Mouse (Mus musculus) limb, embryonic 12.5 days (tissue): ENCODE measurements at regions not wholly inside any gene's neighbourhood (a gene's known extent, or its start where the extent isn't known, plus 50 kb on each side); places are given as distances from the start of the nearest gene placed in this dataset.
"Not testable (repeated sequence)": the region's sequence is repeated elsewhere in the genome, so short reads cannot be mapped to it uniquely, and the experiment has no call there.

Experiments used
- ATAC-seq: fragments of 200-750 bp; cut with Nextera tagmentation; 2 replicates; pipeline ENCODE4 v1.8.0; 2017; ENCODE audit warnings: low read depth, moderate TSS enrichment; ENCODE audit not compliant: insufficient number of reproducible peaks, insufficient read depth, low FRiP score, low TSS enrichment
- H3K27ac ChIP-seq: fragments of 300-500 bp; sonication (generic); 2 replicates; pipeline ENCODE4 v1.5.1; 2016; ENCODE audit warnings: mild to moderate bottlenecking, moderate library complexity
- H3K27me3 ChIP-seq: fragments of 300-500 bp; sonication (generic); 2 replicates; pipeline ENCODE4 v1.6.1; 2016; ENCODE audit warnings: mild to moderate bottlenecking, moderate library complexity
- H3K36me3 ChIP-seq: fragments of 300-500 bp; sonication (generic); 2 replicates; pipeline ENCODE4 v1.6.1; 2016; ENCODE audit warnings: mild to moderate bottlenecking, moderate library complexity
- H3K4me1 ChIP-seq: fragments of 300-500 bp; sonication (generic); replicated peaks from 2 replicates; pipeline ENCODE4 v1.6.1; 2016
- H3K4me2 ChIP-seq: fragments of 300-500 bp; sonication (generic); 2 replicates; pipeline ENCODE4 v1.6.1; 2016; ENCODE audit warnings: mild to moderate bottlenecking, moderate library complexity
- H3K4me3 ChIP-seq: fragments of 300-500 bp; sonication (generic); replicated peaks from 2 replicates; pipeline ENCODE4 v1.5.1; 2016; ENCODE audit warnings: mild to moderate bottlenecking
- H3K9ac ChIP-seq: fragments of 300-500 bp; sonication (generic); replicated peaks from 2 replicates; pipeline ENCODE4 v1.6.1; 2016; ENCODE audit warnings: mild to moderate bottlenecking, moderate library complexity
- H3K9me3 ChIP-seq: fragments of 300-500 bp; sonication (generic); 2 replicates; pipeline ENCODE4 v1.6.1; 2016; ENCODE audit warnings: mild to moderate bottlenecking, moderate library complexity
- WGBS: fragments of 180-500 bp; shearing (Covaris S2); methylation state at CpG from one replicate; pipeline ENCODE4 v1.1.7; 2016; 5-methylcytosine and 5-hydroxymethylcytosine counted together

- 12% methylated on average over 1 of the region's 1 CpGs for WGBS
- Histone ChIP-seq H3K9ac (no peak overlapping the region; the same call in 1 of the 2 replicates), H3K4me3 (no peak overlapping the region), H3K9me3 (no peaks in the 10 kb centered on the region), H3K27ac (no peak overlapping the region), H3K4me1 (no peaks in the 10 kb centered on the region; the same call in 1 of the 2 replicates), H3K4me2 (no peak overlapping the region), H3K36me3 (no peaks in the 10 kb centered on the region), H3K27me3 (no peaks in the 10 kb centered on the region)
- ATAC-seq = no peak
These were observed 52.3 kb upstream of the Gpd2 start for GRCm38 (mm10) chr2:57185151-57185550.

- not testable (repeated sequence) for H3K9ac ChIP-seq, H3K4me2 ChIP-seq, H3K4me3 ChIP-seq, H3K27me3 ChIP-seq, H3K9me3 ChIP-seq, H3K27ac ChIP-seq, H3K36me3 ChIP-seq, ATAC-seq, H3K4me1 ChIP-seq
- 68% methylated on average over 3 of the region's 3 CpGs for WGBS
These were observed 54.3 kb upstream of the Gpd2 start for GRCm38 (mm10) chr2:57183108-57183507.

DNA sequence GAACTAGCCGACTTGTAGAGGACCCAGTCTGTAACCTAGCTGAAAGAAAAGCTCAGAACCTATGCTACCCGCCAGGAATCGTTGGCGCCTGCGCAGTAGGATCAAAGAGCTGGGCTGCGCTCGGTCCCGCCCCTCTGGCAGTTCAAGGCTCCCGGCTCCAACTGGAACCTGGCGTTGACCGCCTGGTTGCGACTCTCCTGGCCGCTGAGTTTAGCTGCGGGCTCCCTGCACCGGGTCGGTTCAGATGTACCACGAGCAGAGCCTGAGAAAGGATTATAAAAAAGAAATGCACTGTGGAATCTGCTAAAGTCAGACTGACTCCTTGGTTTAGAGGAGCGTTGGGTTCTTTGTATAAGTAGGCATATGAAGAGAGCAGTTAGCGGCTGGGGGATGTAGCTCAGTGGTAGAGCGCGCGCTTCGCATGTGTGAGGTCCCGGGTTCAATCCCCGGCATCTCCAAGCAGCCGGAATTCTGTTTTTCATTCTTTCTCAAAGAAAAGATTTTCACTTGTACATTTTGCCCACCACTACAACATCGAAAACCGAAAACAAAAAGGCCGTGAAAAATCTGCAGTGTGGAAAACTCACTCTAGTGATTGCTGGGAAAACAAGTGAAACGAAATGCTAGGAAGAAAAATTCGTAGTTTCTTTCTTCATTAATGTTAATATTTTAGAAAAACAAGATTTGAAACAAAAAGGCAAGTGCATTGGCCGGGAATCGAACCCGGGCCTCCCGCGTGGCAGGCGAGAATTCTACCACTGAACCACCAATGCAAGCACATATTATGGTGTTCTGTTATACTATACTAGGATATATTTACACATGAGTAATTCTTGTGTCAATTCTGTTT is 55.5 kb upstream of the Gpd2 start:
- no peaks in the 10 kb centered on the region for H3K36me3 ChIP-seq
- H3K4me3 ChIP-seq = peak overlapping the region; percentile 54
- H3K9me3 ChIP-seq = no peaks in the 10 kb centered on the region
- WGBS = 1% methylated on average over 37 of the region's 37 CpGs
- peak overlapping the region; percentile 55 for H3K4me2 ChIP-seq
- H3K4me1 ChIP-seq = no peaks in the 10 kb centered on the region; the same call in 1 of the 2 replicates
- no peaks in the 10 kb centered on the region for H3K27me3 ChIP-seq
- peak; percentile 98 for ATAC-seq
- H3K27ac ChIP-seq = peak overlapping the region; percentile 94
- peak overlapping the region; percentile 61 for H3K9ac ChIP-seq

DNA sequence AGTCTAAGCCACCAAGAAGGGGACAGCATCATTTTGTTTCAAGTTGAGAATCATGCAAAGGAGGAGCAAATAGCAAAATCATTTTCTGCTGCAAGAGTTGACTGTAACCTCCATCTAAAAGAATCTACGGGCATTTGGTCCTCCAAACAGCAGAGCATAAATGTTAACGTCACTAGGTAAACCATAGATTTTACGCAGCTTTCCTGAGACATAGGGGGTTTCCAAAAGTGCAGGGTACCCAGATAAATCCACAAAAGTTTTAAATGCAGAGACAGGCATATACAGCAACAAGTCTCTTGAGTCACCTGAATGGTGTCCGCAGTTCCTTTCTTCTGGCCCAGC is 56.1 kb upstream of the Gpd2 start:
- Histone ChIP-seq H3K4me2 (peak overlapping the region; percentile 55), H3K4me3 (peak overlapping the region; percentile 54), H3K4me1 (no peaks in the 10 kb centered on the region; the same call in 1 of the 2 replicates), H3K9me3 (no peaks in the 10 kb centered on the region), H3K36me3 (no peaks in the 10 kb centered on the region), H3K27ac (peak overlapping the region; percentile 94), H3K27me3 (no peaks in the 10 kb centered on the region), H3K9ac (peak overlapping the region; percentile 61)
- 20% methylated on average over 4 of the region's 4 CpGs for WGBS
- no peak for ATAC-seq

DNA sequence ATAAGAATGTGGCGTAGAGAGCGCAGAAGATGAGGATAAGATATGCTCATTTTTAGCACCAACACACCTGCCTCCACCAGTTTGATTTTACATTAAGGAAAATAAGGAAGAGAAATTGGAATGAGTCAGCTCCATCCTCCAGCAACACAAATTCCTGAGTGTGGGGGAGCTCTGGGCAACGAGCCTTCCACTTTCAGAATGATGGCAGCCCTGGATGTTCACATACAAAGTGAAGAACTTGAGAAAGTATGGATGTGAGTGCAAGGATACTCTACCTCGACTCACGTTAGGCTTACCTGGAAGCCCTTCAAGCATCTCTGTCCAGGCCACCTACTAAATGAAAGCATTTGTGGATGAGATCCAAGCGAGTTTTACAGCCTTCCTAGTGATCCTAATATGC is 54.3 kb upstream of the Nr4a2 start:
- H3K4me3 ChIP-seq = no peak overlapping the region
- H3K27me3 ChIP-seq = no peaks in the 10 kb centered on the region
- H3K9ac ChIP-seq = no peak overlapping the region
- no peaks in the 10 kb centered on the region for H3K9me3 ChIP-seq
- no peaks in the 10 kb centered on the region; the same call in 1 of the 2 replicates for H3K4me1 ChIP-seq
- H3K36me3 ChIP-seq = no peaks in the 10 kb centered on the region
- ATAC-seq = no peak
- 79% methylated on average over 6 of the region's 6 CpGs for WGBS
- no peak overlapping the region for H3K4me2 ChIP-seq
- no peak overlapping the region for H3K27ac ChIP-seq

DNA sequence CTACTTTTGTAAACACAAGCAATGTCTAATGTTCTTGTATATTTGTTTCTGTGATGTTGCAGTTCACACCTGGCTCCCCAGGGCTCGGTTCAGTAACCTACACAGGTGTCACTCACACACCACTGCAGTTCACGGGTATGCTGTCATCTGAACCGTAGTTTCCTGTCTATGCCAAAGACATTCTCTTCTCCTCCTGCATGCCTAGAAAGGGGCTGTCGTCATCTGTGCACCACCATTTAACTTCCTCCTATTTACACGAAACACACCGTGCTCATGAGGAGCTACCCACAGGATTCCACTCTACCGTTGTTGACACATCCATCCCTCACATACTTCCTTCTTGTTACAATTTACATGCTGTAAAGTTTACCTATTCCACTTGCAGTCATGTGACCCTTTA is 52.7 kb upstream of the Nr4a2 start:
- Histone ChIP-seq H3K4me3 (no peak overlapping the region), H3K27me3 (no peaks in the 10 kb centered on the region), H3K27ac (no peak overlapping the region), H3K9me3 (no peaks in the 10 kb centered on the region), H3K4me2 (no peak overlapping the region), H3K9ac (no peak overlapping the region), H3K36me3 (no peaks in the 10 kb centered on the region), H3K4me1 (no peaks in the 10 kb centered on the region; the same call in 1 of the 2 replicates)
- no peak for ATAC-seq
- 83% methylated on average over 7 of the region's 7 CpGs for WGBS

DNA sequence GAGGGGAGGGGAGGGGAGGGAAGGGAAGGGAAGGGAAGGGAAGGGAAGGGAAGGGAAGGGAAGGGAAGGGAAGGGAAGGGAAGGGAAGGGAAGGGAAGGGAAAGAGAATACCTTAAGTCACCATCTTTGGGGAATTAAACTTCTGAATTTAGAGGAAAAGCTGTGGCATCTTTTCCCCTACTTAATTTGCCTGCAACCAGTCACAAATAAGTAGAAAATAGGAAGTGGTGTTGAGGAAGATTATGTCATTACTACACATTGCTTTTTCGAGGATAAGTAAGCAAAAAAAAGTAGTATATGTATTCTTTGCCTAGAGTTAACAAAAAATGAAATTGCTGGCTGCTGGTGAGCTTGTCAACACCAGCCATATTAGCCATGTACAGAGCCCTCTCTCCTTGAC is 51.4 kb upstream of the Nr4a2 start:
- H3K4me3 ChIP-seq = no peak overlapping the region
- ATAC-seq = no peak
- H3K9me3 ChIP-seq = no peaks in the 10 kb centered on the region
- no peaks in the 10 kb centered on the region for H3K4me1 ChIP-seq
- no peaks in the 10 kb centered on the region for H3K27me3 ChIP-seq
- H3K9ac ChIP-seq = no peak overlapping the region
- 81% methylated on average over 1 of the region's 1 CpGs for WGBS
- H3K36me3 ChIP-seq = no peaks in the 10 kb centered on the region
- no peak overlapping the region for H3K27ac ChIP-seq
- no peak overlapping the region for H3K4me2 ChIP-seq
